Mouse (Mus musculus) lung, adult 18-20 months (tissue): ENCODE data around the gene Psmd7.
"Not testable (repeated sequence)": the region's sequence is repeated elsewhere in the genome, so short reads cannot be mapped to it uniquely, and the experiment has no call there.

Source experiments
- DNase-seq, 2 experiments: peaks; one replicate each; pipeline ENCODE4 v3.0.0; 2022; ENCODE audit warnings: mixed read lengths in 2 of 2

The Psmd7 gene

DNA sequence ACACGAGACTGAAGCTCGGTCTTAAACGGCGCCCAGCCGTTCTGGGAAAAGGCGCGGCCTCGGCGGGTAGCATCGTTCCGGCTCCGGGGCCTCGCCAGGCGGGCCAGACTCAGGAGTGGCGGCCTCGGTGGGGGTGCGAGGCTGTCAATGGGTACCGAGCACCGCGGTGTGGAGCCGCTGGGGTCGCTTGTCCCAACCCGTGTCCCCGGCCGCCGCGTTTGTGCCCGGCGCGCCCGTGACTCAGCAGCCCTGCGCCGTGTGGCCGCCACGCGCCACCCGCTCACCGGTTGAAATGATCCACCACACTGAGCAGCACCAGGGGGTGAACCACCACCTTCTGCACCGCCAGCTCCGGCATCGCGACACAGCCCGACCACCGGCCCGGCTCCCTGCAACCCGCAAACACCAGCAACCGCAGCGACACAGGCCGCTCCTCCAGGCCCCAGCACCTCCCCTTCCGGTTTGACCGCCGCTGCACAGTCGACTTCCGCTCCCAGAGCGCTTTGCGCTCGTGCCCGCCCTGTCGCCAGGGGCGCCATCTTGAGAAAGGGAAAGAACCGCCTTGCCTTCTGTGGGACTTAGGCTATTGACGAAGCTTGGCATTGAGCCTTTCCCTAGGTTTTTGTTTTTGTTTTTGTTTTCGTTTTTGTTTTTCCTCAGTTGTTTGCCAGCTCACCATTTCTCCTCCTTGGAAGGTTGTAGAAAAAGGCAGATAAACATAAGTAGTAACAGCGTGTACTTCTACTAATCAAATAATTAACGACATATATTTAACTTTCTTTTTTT lies at the start of gene Psmd7:
Gene Psmd7 (minus strand): TSS at position 470 of the 786 bp plus-strand sequence.
- DNase-seq: peak; percentile 94 to 96

DNA sequence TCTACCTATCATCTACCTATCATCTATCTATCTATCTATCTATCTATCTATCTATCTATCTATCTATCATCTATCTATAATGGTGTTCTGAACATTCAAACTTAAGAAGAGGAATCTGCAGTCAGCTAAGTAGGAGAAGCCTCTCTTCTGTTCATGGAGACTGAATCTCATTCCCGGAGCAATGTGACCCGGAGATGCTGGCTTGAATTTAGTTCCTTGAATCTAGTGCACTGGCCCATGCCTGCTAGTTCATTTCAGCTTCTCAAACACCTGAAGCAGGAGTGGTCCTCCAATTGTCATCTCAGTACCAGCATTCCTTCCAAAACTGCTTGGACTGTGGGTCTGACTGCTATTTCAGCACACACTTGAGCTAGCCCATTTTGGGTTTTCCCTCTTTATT lies 45.5 kb upstream of the Psmd7 start:
- no peak for DNase-seq

DNA sequence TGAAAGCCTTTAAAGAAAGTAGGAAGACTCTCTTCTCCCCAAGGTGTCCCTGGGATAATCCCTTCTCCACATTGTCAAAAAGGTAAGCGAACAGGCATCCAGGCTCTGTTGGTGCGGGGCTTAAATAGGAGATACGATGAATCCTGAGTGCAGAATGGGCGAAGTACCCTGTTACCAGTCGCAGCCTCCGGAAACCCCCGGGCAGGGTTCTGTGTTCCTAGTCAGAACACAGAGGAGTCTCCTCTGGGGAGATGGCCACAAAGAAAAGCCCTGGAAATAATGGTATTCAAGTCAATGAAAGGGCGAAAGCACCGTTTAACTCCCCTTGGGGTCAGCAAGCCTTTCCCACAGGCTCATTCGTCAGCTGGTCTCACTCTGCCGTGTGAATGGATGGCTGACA lies 41.4 kb upstream of the Psmd7 start:
- DNase-seq: no peak

DNA sequence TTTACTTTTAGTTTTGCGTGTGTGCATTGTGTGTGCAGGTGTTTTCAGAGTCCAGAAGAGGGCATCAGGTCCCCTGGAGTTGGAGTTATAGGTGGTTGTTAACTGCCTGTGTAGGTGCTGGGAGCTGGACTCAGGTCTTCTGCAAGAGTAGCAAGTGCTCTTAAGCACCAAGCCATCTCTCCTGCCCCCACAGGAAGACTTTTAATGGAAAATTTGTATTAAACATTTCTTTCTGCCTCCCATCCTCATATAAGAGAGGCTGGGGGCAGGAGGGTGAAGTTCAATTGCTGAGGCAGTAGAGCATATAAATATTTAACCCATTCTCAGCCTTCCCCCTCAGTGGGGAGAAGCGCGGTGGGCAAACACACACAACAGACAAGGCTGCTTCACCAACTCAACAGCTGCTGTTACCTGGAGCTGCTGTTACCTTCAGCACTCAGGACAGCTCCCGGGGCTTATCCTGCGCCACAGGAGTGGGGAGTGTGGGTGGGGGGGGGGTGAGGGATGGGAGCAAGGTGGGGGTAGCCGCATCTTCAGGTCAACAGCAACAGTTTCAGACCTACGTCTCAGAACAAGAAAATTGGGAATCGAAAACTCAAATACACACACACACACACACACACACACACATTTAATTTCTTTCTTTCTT lies 40.4 kb upstream of the Psmd7 start:
- no peak for DNase-seq

DNA sequence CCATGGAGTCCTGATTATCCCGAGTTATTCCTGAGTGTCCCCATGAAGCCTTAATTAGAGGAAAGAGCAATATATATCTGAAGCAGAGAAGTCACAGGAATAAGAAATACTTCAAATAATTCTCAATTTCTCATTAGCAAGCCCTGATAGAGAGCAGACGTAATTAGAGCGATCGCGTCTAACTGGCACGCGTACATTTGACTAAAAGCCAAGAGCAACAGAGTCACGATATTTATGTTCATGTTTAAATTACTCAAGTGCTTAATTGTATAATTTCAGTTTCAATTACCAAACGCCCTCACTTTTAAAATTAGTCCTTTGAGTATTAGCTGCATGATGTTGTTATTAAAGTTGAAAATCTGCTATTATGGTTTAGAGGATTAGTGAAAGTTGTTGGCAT lies 39.6 kb upstream of the Psmd7 start:
- no peak for DNase-seq

DNA sequence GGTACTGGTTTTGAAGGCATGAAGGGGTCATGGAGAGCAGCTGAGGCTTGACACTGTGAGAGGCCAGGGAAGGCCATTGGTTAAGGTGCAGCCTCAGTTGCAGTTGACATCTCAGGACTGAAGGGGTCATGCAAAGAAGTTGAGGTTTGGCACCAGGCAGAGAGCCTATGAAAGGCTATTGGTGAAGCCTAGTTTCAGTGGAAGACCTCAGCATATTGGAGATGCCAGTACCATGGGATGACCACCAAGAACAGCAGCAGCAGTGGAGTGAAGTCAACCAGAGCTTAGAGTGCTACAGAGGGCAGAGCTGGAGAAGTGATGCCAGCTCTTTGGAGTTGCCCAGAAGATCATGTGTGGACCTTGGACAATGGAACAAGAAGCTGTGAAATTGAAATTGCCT lies 36.0 kb upstream of the Psmd7 start:
- DNase-seq: not testable (repeated sequence)

DNA sequence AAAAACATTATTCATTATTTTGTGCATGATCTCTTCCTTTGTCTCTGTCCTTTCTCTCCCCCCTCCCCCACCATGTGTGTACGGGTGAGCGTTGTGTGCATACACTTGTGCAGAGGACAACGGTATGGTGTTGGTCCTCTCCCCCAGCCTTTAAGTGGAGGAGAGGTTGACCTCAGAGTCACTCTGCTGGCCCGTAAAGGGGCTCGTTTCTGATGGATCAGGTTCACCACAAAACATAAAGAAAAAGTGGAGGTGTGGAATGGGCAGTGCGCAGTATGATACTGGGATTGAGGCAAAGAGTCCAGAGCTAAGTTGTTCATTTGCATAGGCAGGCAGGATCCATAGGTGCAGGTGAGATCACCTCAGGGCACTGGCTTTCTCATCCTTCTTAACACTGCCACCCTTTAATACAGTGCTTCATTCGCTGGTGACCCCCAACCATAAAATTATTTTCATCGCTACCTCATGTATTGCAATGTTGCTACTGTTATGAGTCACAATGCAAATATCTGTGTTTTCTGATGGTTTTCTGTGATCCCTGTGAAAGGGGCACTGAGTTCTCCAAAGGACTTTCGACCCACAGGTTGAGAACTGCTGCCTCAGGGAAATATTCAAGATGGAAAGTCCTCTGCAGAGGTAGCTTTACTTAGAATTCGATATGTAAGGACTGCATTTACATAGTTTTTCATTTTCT lies 33.8 kb upstream of the Psmd7 start:
- DNase-seq: no peak

DNA sequence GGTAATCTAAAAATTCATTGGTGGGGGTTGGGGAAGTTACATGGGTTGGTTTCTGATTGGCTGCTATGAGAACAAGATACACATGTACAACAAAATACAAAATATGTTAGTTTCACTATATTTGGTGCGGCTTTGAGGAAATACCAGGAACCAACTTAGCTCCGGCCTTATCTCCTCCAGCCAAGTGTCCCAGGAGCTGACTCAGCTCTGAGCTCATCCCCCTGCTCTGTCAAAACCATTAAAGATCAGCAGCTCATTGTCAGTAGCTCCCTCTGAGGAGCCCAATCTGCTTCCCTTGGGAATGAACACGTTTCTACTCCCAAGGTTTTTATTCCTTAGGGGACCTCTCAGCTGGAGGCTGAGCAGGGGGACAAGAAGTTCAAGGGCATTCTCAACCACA lies 32.9 kb upstream of the Psmd7 start:
- no peak for DNase-seq

DNA sequence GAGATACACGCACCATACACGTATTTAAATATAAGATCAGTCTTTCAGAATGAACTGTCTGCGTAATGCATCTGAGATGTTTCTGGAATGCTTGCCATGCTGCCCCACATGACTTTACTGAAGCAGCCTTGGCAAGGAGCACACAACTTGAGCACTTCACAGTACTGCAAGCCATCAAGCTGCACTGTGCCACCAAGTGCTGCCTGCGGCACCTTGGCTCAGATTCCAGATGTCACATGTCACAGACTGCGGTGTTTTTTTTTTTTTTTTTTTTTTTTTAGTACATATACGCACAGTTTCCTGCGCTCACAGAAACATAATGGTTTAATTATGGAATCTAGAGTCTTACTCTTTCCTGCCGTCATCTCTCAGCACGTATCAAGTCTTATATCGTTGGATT lies 30.2 kb upstream of the Psmd7 start:
- DNase-seq: no peak

DNA sequence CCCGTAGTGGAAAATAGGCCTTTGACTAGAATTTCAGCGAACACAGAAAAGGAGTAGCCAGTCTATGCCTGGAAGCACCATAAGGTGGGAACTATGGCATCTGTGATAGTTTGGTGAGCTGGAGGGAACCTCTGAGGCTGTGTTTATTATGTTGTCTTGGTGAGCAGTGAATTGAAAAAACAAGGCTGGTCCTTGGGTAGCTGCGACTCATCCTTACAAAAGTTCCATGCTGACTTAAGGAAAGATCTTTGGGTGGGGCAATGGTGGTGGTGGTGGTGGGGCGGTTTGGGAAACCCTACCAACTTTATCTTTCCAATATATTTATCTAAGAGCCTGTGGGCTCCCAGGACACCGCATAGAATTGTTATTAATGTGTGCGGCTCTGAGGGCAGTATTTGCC lies 25.1 kb upstream of the Psmd7 start:
- DNase-seq: no peak

DNA sequence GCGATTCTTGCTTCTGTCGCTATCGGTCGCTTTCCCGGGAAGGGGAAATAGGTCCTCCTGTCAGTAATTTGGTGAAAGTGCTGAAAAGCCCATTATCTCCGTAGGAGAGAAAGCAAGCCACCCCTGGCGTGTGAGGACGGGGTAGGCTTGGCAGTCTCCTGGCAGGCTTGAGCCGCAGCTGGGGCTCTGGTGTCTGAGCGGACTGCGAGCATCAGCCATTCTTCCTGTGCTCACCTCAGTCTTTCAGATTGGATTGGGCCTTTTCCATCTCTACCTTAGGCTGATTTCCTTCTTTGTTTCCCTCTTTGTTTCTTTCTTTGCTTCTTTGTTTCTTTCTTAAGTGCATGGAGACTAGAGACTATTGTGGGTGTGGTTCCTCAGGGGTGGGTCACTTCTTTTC lies 22.6 kb upstream of the Psmd7 start:
- no peak for DNase-seq

DNA sequence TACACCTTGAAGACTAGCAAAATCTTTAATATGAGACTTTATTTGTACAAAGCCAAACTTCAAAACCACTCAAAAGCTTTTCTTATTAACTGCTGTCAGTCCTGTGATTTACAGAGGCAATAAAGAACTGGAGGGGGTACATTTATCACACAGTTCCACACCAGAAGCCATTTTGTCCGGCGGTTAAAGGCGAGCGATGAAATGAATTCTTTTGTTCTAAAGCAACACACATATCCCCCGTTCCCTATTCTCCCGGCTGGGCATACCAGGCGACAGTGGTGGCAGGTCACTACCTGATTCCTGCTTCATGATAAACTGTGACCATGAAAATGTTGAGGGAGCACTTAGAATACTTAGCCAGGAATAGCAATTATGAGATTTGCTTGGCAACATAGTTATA lies 20.5 kb upstream of the Psmd7 start:
- DNase-seq: no peak

DNA sequence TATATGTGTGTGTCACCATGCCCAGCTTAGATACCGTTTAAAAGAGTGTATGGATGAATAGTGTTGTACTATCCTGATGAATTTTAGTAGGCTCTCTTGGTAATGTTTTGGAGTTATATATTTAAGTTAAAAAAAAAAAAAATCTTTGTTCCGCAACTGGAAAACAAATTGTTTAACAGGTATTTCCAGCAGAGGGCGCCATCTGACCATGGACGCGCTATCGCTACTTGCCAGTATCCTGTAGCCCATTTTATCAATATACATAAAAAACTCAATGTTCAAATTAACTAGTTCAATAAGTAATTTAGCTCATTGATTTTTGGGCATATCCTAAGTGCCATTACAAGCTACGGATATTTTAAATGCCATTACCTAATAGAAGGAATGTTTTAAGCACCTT lies 14.8 kb upstream of the Psmd7 start:
- DNase-seq: peak; percentile 24 to 42

DNA sequence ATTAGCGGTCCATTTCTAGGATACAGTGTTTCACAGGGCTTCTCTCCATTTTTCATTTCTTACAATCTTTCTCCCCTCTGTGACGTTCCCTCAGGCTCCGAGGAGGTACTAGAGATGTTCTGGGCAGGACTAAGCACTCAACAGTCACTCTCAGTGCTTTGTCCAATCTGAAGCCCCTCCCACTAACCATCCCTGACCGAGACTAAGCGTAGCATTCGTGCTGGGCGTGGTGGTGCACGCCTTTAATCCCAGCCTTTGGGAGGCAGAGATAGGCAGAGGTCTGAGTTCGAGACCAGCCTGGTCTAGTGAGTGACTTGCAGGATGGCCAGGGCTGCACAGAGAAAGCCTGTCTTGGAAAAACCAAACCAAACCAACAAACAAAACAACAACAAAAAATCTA lies 11.4 kb upstream of the Psmd7 start:
- no peak for DNase-seq

DNA sequence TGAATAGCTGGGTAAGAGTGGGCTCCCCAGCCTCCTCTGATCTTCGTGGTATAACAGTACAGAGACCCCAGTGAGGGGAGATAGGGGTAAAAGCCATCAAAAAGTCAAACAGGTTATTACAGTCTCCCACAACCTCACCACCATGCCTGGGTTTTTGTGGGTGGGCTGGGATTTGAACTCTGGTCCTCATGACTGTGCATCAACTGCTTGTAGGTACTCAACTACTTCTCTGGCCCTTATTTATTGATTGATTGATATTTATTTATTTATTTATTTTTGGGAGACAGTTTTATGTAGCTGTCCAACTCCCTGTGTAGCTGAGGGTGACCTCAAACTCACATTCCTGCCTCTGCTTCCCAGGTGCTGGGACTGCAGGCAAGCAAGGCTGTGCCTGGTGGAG lies 9.5 kb upstream of the Psmd7 start:
- no peak for DNase-seq

DNA sequence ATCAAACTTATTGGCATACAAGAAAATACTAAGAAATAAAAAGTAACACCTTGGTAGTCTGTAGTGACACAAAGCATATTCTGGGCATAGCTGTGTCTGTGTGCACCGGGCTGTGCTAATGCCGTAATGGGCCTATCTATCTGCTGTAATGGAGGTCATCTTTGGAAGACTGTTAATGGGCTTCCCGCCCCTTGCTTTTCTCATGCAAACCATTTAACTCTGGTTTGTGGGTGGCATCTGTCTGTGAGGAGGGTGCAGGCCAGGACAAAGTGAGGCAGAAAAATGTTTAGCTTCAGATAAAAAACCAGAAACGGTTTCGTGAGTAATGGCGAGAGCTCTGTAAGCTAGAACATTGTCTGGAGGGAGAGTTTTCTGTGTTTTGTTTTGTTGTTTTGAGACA lies 6.6 kb upstream of the Psmd7 start:
- DNase-seq: no peak

DNA sequence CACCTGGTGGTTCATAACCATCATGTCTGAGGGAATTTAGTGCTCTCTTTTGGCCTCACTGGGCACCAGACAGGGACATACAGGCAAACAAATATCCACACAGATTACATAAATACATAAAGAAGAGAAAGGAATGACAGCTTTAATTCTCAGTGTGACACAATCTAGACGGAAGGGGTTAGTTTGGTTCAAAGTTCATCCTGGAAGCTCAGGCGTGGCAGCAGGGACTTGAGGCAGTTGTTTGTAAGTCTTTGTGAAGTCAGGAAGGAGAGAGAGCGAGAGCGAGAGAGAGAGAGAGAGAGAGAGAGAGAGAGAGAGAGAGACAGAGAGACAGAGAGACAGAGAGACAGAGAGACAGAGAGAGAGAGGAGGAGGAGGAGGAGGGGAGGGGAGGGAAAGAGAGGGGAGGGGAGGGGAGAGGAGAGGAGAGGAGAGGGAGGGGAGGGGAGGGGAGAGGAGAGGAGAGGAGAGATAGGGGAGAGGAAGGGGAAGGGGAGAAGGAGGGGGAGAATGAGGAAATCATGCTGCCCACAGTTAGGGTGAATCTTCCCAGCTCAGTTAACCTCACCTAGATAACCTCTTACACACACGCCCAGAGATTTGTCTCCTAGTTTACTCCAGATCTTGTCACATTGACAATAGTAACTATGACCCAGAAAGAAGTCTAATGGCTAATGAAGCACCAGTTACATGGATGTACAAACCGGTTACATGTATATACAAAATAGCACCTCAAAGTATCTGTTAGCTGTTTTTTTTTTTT lies 5.9 kb upstream of the Psmd7 start:
- no peak for DNase-seq

DNA sequence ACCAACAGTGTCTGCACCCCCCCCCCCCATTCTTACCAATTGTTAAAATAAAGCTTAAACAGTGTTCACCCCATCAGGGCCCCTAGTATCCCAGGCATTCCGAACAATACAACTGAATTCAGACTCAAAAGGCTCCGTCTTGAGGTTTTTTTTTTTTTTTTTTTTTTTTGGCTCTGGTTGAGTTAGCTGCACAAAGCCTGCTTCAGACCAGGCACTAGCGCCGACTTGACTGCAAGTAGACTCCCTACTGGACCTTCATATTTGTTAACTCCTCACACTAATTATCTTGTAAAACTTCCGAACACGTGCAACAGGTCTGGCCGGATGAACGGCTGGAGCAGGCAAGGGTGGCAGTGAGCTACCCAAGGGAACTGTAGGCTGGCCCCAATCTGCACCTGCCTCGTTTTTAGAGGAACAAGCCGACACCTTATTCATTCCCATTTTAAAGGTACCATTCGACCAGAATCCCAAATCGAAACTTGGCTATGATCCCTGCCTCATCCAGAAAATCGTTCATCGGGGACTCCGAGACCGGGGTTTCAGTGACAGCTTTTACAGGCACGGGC lies 752 bp downstream of the Psmd7 start:
- peak; percentile 15 to 21 for DNase-seq

DNA sequence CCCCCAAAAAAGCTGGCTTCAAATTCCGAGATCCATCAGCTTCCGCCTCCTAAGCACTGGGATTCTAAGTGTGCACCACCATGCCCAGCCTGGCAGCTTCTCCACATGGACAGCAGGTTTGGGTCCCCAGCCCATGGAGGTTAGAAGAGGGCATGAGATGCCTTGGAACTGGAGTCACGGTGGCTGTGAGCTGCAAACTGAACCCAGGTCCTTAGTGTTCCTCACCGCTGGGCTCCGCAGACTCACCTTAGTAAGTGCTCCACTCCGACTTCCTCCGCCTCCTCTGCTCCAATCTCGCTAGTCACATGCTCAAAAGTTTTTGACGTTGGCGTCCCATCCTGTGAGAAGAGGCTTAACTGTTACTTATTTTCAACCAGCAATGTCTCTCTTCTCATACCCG lies 6.1 kb downstream of the Psmd7 start:
- DNase-seq: no peak

DNA sequence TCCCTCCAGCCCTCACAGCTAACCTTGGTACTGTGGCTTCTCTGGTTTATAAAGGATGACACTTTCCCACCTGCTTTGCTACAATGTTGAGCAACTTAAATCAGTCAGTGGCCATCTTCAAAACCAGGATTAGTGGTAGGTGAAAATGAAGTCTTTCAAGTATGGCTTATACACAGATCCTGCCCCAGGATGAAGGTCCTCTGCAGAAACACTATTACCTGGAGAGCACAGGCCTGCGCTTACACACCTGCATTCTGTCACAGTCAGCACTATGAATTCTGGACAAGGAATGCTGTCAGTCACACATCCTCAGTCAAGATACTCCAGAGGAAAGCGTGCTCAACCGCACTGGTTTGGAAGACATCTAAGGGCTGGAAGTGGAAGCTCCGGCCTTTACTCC lies 6.7 kb downstream of the Psmd7 start:
- no peak for DNase-seq

DNA sequence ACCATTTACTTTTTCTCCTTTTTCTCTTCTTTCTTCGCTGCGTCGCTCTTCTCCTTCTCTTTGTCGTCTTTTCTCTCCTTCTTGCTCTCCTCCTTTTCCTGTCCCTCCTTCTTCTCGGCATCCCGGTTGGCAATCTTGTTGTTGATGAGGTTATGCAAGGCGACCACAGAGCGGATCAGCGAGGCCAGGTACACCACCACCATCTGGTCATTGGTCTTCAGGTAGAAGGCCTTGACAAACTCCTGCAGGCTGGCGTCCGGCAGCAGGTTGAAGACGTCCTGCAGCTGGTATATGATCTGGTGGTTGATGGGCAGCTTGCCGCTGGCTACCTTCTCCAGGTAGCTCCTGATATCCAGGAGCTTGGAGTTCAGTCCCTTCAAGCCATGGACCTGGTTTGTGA lies 7.4 kb downstream of the Psmd7 start:
- DNase-seq: no peak

DNA sequence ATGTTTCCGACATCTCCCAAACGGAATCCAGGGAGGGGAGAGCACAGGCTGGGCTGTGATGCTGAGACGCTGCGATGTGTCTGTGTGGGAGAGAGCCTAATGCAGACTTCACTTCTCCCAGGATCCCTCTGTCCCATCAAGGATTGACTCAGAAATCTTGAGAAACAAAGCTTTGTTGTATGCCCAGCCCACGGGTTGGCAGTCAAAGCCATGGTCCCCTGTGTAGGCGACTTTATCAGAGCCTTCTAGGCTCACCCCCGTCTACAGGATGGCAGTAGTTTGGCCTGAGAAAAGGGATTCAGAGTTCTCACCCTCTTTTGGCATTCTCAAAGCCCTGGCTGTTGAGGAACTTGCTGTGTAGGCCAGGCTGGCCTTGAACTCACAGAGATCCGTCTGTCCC lies 9.7 kb downstream of the Psmd7 start:
- no peak for DNase-seq

DNA sequence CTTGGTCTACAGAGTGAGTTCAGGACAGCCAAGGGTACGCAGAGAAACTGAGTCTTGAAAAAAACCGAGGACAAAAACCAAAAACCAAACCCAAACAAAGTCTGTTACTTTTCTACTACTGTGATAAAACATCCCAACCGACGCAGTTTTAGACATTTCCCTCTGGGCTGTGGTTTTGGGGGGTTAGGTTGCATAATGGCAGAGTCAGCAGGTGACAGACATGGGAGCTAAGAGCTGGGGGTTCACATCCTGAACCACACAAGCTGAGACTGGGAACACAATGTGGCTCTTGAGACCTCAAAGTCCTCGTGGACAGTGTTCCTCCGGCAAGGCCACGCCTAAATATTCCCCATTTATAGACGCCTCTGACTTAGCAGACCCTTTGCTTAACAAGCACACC lies 10.1 kb downstream of the Psmd7 start:
- DNase-seq: no peak
